Mouse (Mus musculus) frontal cortex, adult (tissue): ENCODE data around the gene E130114P18Rik.

Source experiments
- ATAC-seq: cut with Nextera tagmentation; 2 replicates; pipeline ENCODE4 v1.9.2; 2017; ENCODE audit warnings: mild to moderate bottlenecking, moderate library complexity, mixed read lengths; ENCODE audit not compliant: low TSS enrichment

Gene E130114P18Rik

DNA sequence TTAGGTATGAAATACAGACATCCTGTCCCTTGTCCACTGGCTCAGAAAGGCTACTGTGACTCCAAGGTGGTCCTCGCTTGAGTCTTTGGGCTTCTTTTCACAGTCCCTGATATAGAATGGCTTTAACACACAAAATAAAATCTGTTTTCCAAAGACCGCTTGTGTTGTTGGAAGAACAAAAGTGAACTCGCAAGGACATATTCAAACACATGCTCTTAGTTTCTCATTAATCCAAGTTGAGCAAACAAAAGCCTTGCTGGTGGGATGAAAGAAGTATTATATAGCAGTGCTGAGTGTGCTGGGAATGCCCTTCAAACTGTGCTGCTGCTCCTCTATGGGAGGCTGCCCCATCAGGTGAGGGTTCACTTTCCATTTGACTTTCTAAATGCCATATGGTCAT, 169.7 kb downstream of the E130114P18Rik start:
- ATAC-seq: no peak

DNA sequence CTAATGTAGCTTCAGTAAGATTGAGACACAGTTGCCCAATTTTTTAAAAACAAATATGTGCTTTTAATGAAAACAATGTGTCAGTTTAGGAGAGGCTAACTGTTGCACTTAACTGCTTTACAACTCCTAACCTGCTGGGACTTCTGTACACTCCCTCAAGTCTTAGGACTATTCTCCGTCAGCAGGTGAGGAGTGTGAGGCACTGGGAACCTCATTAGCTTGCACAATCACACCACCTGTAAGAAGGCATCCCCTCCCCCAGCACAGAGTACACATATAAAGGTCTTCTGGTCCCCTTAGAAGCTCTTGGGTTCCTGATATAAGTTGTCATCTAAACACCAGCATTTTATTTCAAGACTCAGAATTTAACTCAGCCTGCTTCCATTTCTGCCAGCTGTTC, 170.7 kb downstream of the E130114P18Rik start:
- ATAC-seq: no peak

DNA sequence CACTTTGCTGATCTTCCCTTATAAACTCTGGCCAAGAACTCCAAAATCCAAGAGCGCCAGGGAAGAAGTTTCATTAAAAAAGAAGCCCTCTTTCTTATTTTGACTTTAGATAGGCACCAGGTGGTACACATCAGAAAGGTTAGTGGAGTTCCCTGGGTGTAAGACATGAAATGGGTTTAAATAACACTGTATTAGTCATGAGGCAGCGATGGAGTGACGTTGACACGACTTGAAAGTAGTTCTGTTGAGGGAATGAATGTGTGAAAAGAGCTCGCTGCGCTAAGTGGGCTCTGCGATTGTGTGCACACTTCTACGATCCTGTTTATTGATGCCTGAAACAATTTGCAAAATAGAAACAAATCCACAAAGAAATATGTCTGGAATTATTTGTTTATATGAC, 171.4 kb downstream of the E130114P18Rik start:
- ATAC-seq: no peak

DNA sequence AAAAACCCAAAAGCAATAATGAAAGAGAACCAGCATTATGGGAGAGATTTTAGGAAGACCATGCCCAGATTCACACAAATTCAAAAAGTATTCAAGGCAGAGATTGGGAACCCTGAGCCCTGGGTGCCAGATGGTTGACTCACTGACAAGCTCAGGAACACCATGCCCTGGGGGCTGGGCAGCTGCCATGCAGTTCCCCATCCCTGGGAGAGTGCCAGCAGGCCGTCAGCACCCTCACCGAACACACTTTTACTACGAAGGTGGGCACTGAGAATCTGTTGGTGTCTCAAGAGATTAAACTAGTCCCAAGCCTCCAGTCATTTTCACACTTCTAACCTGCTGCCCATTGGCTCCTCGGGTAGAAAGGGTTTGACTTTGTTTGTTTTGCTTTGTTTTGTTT, 175.3 kb downstream of the E130114P18Rik start:
- no peak for ATAC-seq

DNA sequence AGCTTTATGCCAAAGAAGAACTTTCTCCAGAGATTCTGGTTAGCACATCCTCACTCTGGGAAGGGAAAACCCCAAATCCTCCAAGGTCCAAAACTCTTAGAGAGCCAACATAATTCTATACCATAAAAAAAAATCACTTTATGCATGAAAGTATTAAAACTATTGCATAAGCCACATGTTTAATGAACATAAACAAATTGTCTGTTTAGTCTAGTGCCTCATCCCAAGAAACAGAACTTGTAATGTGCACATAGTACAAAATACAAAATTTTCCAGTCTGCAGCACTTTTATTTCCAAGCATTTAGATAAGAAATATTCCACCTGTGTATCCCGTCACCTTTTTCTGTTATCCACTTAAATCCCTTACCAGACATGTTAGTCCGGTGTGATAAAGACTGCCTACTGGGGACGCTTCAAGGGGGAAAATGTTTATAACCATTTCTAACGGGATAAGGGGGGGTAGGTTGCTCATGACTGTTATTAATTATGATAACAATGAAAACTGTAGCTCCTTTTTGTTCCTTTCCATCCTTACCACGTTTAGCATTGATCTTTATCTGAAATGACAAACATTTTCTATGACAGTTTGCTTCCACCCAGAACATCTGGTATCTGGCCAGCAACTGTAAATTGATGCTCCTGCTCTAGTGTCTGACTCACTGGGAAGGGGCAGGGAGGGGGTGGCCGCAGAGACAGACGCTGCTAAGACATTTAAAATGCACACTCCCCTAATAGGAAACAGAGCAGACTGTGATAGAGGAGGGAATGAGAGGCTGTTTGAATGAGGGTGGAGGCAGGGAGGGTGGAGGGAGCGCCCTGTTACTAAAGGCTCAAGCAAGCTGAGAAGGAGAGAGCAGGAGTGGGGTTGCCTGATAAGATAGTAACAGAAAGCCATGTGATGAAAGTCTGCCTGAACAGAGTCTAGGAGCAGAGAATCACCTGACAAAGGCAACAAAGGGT, 176.7 kb downstream of the E130114P18Rik start:
- ATAC-seq: no peak

DNA sequence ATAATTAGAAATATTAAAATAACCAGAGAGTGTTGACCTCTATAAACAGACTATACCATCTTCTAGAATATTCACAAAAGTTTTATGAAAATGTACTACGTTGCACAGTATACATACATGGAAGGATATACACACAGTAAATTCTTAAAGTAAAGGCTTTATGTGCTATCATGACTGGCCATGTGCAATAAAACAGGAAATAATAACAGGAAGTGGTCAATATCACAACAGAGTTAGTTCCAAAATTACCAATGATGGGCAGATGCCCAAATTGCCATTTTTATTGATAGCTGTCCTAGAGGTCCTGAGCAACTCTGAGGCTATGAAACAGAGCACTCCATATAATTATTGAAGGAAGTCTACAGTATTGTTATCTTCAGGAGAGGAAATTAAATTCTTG, 180.4 kb downstream of the E130114P18Rik start:
- ATAC-seq: no peak

DNA sequence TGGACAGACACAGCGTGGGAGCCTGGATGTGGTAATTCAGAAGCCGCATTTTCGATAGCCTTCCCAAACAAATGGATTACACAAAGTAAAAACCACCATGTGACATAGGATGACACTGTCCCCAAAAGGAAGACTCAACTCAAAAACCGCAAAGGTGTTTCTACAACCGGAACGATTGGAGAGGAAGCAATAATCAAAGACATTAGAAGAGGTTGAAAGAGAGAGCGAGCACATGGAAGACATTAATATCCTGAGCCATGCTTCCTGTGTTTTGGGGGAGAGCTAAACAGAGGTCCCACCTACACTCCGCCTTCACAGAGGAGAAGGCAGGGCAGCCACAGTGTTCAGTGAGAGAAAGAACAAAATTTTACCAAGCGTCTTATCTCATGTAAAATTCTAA, 181.5 kb downstream of the E130114P18Rik start:
- ATAC-seq: no peak

DNA sequence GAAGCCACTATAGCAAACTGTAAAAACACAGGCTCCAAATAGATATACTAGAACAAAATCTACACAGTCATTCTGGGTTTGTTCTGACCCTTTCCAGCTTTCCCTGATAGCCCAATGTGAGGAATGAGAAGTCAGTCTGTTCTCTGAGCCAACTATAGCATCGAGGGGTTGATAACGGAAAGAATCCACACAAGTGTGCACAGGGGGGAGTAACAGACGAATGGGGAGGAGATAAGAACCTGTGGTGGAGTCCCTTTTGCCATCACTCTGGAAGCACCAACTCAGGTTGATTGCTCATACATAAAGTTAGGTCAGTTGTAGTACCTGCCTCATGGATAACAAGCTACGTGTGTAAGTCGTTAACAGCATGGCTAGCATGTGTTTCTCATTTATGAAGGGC, 184.0 kb downstream of the E130114P18Rik start:
- no peak for ATAC-seq

DNA sequence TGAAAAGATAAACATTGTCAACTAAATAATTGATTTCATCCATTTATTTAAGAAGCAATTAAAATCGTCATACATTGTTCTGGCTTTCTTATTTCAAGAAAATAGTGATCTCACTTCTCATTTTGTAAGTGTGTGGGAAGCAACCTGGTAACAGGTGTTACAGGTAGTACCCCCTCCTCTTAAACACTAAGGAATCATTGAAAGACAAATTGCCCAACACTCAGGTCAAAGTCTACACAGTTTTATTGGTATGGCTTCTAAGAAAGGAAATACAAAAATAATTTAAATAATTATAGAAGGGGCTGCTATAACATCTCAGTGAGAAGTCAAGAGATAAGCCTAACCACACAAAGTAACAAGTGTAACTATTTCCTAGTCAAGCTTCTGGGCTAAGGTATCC, 188.1 kb downstream of the E130114P18Rik start:
- no peak for ATAC-seq

DNA sequence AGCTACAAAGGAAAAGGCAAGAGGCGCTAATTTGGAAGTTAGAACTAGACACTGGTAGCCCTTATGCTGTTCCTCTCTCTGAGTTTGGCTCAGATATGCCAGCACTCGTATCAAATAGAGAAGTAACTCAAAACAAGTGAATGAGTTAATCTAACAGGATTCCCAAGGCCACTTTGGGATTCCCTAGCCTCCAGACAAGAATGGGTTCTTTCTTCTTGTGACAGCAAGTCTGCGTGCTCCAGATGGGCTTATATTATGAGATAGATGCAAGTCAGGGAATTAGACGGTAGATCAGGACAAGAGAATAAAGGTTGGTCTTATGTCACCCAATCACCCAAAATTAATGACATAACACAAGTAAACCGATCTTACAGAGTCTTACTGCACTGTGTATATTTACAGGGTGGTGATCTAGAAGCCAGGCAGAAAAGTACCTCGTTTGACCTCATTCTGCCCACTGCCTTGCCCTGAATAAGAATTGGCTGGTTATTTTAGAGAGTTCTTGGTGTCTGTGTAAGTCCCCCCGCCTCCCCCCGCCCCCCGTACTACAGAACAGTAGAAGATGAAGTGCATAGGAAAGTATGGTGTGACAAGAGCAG, 190.4 kb downstream of the E130114P18Rik start:
- ATAC-seq: no peak

DNA sequence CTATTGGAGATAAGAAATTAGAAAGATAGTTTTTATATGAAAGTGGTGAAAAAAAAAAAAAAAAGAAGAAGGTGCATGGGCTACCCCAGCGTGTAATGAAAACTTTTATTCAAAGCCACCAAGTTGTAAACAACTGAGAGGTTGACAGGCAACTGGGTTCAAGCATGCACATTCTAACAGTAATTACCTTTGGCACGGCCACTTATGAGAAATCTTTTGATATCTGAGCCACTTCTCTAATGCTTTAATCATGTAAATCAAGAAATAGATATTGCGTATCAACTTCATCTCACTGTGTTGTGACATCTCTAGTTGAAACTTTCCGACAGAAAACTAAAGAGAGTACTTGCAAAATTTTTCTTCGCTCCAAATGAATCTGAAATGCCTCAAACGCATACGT, 192.7 kb downstream of the E130114P18Rik start:
- no peak for ATAC-seq

DNA sequence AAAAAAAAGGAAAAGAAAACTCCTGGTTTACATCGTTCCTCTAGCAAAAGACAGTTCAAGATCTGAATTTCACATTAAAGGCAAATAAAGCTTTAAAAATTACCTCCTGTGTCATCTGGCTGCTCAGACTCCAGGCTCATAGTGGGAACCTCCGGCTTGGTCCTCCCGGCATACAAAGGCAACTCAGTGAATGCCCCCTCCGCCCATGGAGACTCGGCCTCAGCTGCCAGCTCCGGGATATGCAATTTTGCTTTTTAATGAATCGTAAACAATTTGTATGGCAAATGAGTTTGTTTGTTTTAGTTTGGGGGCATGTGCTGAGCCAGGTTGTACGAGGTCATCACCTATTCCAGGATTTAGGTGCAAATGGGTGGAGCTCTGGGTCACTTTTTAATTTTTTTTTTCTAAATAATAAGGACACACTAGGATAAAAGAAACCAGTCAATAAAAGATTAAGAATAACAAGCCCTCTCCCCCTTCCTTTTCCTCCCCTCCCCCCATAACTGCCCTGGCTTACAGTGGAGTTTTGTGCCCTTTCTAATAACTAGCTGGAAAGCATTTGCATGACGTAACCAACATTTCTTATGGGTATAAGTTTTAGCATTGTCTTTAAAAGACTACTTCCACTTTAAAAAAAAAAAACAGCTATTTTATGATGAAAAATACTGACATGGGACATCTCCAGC, 193.3 kb downstream of the E130114P18Rik start:
- no peak for ATAC-seq

DNA sequence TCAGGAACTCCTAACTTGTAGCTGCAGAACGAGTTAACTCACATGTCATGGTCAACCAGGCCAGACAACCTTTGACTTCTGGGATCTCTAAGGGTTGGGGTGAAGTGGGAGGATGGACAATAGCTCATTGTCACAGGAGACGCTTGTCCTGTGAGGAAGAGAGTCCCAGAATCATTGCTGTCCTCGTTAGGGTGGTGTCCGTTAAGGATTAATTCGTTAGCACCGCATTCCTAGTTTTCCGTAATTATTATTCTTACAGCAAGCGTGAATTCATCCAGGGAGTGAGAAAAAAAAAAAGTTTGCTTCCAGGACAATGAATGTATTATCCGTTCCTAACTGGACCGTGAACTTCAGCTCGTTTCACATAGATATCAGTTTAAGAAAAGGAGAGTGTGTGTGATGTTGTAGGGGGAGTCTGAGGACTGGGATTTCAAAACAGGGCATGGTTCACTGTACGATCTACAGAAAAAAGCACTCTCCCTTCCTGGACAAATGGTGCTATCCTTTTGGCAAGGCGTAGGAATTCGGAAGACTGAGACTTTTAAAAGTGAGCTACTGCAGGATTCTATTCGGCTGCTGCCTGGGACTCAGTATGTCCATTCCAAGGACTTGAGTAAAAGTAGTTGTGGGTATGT, 195.0 kb downstream of the E130114P18Rik start:
- no peak for ATAC-seq

DNA sequence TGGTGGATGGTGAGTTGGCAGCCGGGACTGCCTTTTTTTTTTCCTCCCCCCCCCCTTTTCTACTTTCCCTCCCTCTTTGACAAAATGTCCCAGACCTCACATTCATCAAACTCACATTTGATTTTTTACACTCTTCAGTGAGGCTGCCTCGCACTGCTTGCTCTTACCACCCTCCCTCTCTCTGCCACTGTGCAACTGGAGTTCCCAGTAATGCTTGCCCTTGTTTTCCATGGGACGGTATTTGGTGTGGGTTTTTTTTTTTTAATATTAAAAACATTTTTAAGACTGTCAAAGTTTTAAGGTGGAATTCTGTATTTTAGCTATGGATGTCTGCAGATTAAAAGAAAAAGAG, 195.8 kb downstream of the E130114P18Rik start:
- no peak for ATAC-seq

DNA sequence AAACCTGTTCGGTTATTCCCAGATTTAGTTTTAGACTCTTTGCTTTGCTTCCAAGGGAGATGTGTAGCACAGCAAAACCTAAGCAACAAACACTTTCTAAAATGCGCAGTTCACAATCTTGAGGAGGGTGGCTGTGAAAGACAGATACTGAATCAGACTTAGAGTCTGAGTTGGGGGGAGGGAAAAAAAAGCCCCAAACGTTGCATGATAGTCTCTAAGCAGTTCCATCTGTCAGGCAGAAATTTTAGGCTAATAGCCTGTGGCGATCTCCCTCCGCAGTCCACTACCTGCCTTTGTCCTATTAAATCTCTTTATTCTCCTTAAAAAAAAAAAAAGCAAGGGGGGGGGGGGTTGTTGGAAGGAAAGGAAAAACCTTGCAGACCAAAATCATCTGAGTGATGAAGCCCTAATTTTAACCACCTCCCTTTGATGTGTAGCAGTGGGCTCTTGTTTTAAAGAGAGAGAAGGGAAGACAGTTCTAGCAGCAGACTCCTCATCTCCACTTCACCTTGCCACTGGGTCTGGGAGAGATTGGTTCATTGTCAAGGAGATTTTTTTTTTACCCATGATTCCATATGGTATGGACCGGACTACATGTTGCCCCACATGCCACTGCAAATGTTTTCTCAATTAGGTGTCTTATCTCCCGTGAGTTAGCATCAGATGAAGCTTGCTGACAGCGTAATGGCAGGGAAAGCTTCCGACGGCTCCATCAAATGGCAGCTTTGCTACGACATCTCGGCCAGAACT, 196.4 kb downstream of the E130114P18Rik start:
- no peak for ATAC-seq

DNA sequence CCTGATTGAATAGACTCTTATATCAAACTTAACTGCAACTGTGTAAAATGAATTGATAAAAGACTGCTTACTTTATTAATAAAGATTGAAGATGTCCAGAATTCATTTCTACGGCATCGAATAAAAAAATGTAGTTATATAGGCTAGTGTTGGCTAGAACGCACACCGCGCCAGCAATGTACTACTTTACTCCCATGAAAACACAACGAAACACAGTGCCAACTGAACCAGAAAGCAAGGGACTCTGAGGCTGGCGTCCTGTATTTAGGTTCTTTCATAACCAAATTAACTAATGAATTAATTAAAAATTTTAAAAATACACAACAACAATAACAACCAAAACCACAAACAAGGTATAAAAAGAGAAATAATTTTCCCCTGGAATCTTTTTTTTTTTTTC, 197.0 kb downstream of the E130114P18Rik start:
- no peak for ATAC-seq

DNA sequence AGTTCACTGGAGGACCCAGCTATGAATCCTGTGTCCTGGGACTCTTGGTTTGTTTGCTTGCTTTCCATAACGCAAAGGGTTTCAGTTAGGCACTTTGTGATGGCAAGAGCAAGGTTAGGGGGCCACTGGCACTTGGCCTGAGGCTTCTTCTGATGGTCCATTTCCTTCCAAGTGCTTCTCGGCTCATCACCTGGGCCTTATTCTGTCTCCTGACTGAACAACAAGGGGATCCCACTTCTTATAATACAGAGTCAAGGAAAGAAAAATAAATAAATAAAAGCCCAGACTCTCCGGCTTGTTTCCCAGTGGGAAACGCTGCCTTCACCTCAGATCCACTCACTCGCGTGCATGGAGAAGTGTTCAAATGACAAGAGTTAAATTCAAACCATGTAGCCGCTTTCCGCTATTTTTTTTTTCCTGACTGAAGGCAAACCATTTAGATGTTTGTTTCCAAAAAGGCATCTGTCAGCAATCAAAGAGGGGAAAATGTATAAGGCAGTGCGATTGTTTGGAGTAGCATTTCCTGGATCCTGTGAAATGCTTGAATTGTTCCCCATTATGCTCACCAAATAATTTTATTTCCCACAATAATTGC, 199.2 kb downstream of the E130114P18Rik start:
- ATAC-seq: no peak

DNA sequence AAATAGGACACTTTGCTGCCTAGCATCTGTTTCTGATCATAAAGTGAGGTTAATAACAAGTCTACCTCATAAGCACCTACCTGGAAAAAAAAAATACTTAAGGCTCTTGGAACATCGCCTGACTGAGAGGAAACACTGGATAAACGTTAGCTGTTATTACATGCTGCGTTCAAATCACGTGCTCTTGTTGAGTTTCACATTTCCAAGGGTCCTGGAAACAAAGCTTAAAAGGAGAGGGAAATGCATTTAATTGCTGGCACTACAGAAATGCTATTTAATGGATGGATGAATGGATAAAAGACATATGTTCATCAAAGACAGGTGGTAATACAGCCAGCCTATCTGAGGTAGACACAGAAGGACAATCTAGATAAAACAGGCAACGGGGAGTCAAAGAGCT, 200.4 kb downstream of the E130114P18Rik start:
- ATAC-seq: no peak

DNA sequence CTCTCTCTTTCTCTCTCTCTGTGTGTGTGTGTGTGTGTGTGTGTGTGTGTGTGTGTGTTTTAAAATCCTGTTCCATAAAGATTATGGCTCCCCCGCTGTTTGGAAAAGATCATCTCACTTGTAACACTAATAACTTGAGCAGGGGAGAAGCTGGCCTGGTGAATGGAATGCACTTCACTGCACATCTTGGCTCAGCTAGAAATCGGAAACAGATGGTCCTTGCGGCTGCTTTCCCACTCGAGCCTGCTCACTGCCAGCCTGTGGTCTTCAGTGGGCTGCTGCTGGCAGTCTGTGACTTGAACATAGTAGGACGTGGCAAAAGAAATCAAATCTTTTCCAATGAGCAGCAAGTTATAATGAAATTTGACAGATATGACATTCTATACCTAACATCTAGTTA, 202.4 kb downstream of the E130114P18Rik start:
- ATAC-seq: peak; percentile 94

DNA sequence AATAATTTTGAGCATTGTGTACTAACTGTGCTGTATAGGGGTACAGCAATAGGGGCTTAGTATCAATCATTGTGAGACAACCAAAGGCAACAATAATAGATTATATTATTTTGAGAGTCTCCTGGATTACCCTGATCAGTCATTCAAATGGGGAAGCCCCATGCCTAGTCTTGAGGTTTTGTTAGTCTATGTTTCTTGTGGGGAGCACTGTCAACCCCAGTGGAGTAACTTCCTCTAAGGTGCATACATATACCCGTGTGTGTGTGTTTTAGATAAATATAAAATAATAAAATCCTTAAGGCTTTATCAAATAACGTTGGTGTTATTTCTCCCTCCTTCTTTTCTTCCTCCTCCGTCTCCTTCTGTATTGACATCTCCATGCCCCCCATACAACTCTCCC, 208.6 kb downstream of the E130114P18Rik start:
- ATAC-seq: no peak

DNA sequence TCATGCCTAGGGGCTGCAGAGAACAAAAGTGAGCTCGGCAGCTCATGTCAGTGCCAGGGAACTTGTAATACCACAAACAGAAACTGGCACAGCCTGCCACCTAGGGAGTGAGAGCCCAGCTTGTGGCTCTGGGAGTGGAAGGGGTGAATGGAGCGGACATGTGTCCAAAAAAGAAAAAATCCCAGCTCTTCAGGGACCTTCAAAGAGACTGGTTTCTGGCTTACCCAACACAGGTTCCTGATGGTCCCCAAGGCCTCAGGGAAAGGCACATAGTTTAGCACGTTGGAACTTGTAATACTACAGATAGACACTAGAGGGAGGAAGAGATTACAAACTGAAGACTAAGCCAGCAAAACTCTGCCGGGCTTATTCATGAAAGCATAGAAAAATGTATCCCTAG, 213.2 kb downstream of the E130114P18Rik start:
- no peak for ATAC-seq
